Comparison of ENCODE assay signal across 23 mouse cellular contexts in genomic region chr5:91302943-91303342, GRCm38 (mm10).
"Had no signal": no experiment of that assay in that cellular context is flagged by ENCODE, and none has a peak within 500 bp of the region (broad histone marks: within the 10 kb centered on the region; RNA-seq: fewer than 3 reads in every experiment).

No protein-coding gene starts in this region.

- H3K9me3 ChIP-seq: heart, embryonic 10.5 days; heart, embryonic 12.5 days; hindbrain, embryonic 10.5 days; hindbrain, embryonic 12.5 days; limb, embryonic 13.5 days; limb, embryonic 15.5 days; liver, embryonic 12.5 days had no signal

- H3K4me3 ChIP-seq: gastrocnemius, adult 2 months; heart, embryonic 10.5 days; heart, embryonic 12.5 days; hindbrain, embryonic 10.5 days; hindbrain, embryonic 12.5 days; limb, embryonic 13.5 days; limb, embryonic 15.5 days; liver, embryonic 12.5 days had no signal

- DNase-seq: gastrocnemius, adult 2 months; gastrocnemius, postnatal 10 days; gastrocnemius, postnatal 25 days; heart, adult 18-20 months; heart, postnatal 10 days; heart, postnatal 4 days; kidney, adult 18-20 months; kidney, adult 8-10 months; kidney, postnatal 10 days; kidney, postnatal 36 days; layer of hippocampus, adult 9-11 months; layer of hippocampus, postnatal 36 days; left cerebral cortex, postnatal 4 days had no signal

- H3K4me1 ChIP-seq: heart, embryonic 10.5 days; heart, embryonic 12.5 days; hindbrain, embryonic 10.5 days; hindbrain, embryonic 12.5 days; limb, embryonic 13.5 days; limb, embryonic 15.5 days; liver, embryonic 12.5 days had no signal

- H3K9ac ChIP-seq: heart, embryonic 12.5 days; hindbrain, embryonic 12.5 days; hindbrain, embryonic 14.5 days; limb, embryonic 13.5 days; limb, embryonic 15.5 days; liver, embryonic 12.5 days had no signal

- H3K27me3 ChIP-seq: heart, embryonic 12.5 days; hindbrain, embryonic 12.5 days; limb, embryonic 13.5 days; limb, embryonic 15.5 days; liver, embryonic 12.5 days had no signal

- ATAC-seq: hindbrain, embryonic 16.5 days; inflammation-experienced regulatory T-cells, adult 6 months; liver, embryonic 12.5 days had no signal

- H3K36me3 ChIP-seq: heart, embryonic 10.5 days; heart, embryonic 12.5 days; hindbrain, embryonic 10.5 days; hindbrain, embryonic 12.5 days; limb, embryonic 13.5 days; limb, embryonic 15.5 days; liver, embryonic 12.5 days had no signal

- H3K27ac ChIP-seq: gastrocnemius, adult 2 months; heart, embryonic 10.5 days; hindbrain, embryonic 10.5 days; hindbrain, embryonic 12.5 days; hindbrain, embryonic 14.5 days; limb, embryonic 13.5 days; limb, embryonic 15.5 days; liver, embryonic 12.5 days had no signal

- H3K4me2 ChIP-seq: heart, embryonic 12.5 days; hindbrain, embryonic 12.5 days; hindbrain, embryonic 14.5 days; limb, embryonic 13.5 days; limb, embryonic 15.5 days; liver, embryonic 12.5 days had no signal
